Mouse (Mus musculus) stomach, adult 2 months (tissue): ENCODE results near the gene Ssxb3. TPM values are rescaled to one million over a fixed set of nuclear protein-coding genes. Genes with fewer than 3 reads are reported as not detected.

Experiments used
- polyA plus RNA-seq: library from polyadenylated mRNA; depleted of rRNA; stranded (reverse); fragments of >200 nt; gene quantifications from 2 replicates; pipeline ENCODE4 v1.2.3, GENCODE M21; 2012; rRNA removed

The Ssxb3 gene
- not detected in 2 replicates for polyA plus RNA-seq

DNA sequence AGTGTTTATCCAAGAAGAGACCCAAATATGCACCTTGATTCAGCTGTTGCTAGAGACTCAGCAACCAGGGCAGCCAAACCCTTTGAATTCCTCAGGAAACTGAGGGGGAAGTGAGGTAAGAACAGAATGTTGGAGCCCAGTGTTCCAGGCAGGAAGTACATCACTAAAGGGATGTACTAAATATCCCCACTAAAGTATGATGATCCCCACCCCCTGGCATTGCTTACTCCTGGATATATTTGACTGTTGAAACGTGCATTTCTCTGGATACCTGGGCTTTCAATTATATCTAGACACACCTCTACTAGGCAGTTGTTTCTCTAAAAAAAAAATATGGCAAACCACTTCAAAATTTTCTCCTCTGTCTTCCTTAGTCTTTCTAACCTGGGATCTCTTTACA is at the start of gene Ssxb3:
Gene Ssxb3 (minus strand): TSS at position 101 of the 400 bp plus-strand sequence.

DNA sequence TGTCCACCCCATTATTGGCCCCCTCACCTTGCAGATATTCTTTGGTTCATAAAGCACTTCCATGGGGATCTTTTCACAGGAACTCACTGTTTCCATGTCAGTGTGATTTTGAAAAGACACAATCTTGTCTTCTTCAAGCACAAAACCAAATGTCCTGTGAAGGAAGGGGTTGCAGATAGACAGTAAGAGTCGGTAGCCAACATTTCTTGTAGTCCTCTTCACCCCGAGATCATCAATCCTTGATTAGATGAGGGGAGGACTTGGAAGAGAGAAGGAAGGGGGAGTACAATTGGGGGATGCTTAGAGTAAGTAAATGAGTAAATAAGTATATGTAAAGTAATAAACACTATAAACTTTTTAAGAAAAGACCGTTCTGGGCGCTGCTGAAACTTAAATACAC is 43.5 kb downstream of the Ssxb3 start, which contains the start of gene Ssxb6:
Gene Ssxb6 (minus strand): TSS at position 101 of the 400 bp plus-strand sequence.

Other genes starting within 250 kb of the Ssxb3 start
- not detected in 2 replicates for gene Ssxb9, start 224.8 kb downstream of the Ssxb3 start, polyA plus RNA-seq
- gene Ssxb1, start 178.5 kb downstream of the Ssxb3 start, polyA plus RNA-seq = not detected in 2 replicates
- not detected in 2 replicates for gene Ssxb2, start 130.1 kb downstream of the Ssxb3 start, polyA plus RNA-seq
- gene Gm14459, start 66.9 kb downstream of the Ssxb3 start, polyA plus RNA-seq = not detected in 2 replicates
- gene Ssxb6, start 43.6 kb downstream of the Ssxb3 start, polyA plus RNA-seq = not detected in 2 replicates
- gene Ssxb8, start 99.0 kb upstream of the Ssxb3 start, polyA plus RNA-seq = not detected in 2 replicates
- gene Ssx9, start 156.6 kb upstream of the Ssxb3 start, polyA plus RNA-seq = not detected in 2 replicates
- not detected in 2 replicates for gene Ssxb5, start 211.9 kb upstream of the Ssxb3 start, polyA plus RNA-seq